Mouse (Mus musculus) lung, embryonic 15.5 days (tissue): Measurements from ENCODE around the gene Pmvk. TPM values are rescaled to one million over a fixed set of nuclear protein-coding genes. Genes with fewer than 3 reads are reported as not detected.

Experiments used
- ATAC-seq: fragments of 200-750 bp; cut with Nextera tagmentation; 2 replicates; pipeline ENCODE4 v1.8.0; 2017; ENCODE audit warnings: moderate number of reproducible peaks, borderline replicate concordance; ENCODE audit not compliant: low FRiP score, low TSS enrichment; ENCODE audit errors: extremely low read depth
- H3K27ac ChIP-seq: fragments of 300-500 bp; sonication (generic); 2 replicates; pipeline ENCODE4 v1.5.1; 2015; ENCODE audit warnings: moderate library complexity, mild to moderate bottlenecking, inconsistent platforms
- H3K27me3 ChIP-seq: fragments of 300-500 bp; sonication (generic); 2 replicates; pipeline ENCODE4 v1.6.1; 2015; ENCODE audit warnings: inconsistent platforms
- H3K36me3 ChIP-seq: fragments of 300-500 bp; sonication (generic); 2 replicates; pipeline ENCODE4 v1.6.1; 2015; ENCODE audit warnings: inconsistent platforms
- H3K4me1 ChIP-seq: fragments of 300-500 bp; sonication (generic); 2 replicates; pipeline ENCODE4 v1.6.1; 2015; ENCODE audit warnings: inconsistent platforms
- H3K4me2 ChIP-seq: fragments of 300-500 bp; sonication (generic); 2 replicates; pipeline ENCODE4 v1.6.1; 2015; ENCODE audit warnings: inconsistent platforms, mild to moderate bottlenecking, moderate library complexity
- H3K4me3 ChIP-seq: fragments of 300-500 bp; sonication (generic); 2 replicates; pipeline ENCODE4 v1.5.1; 2015; ENCODE audit warnings: mild to moderate bottlenecking, inconsistent platforms
- H3K9ac ChIP-seq: fragments of 300-500 bp; sonication (generic); 2 replicates; pipeline ENCODE4 v1.6.1; 2015; ENCODE audit warnings: inconsistent platforms
- H3K9me3 ChIP-seq: fragments of 300-500 bp; sonication (generic); 2 replicates; pipeline ENCODE4 v1.6.1; 2016; ENCODE audit warnings: inconsistent platforms
- WGBS: fragments of 180-500 bp; shearing (Covaris S2); methylation state at CpG from one replicate; pipeline ENCODE4 v1.1.7; 2015; 5-methylcytosine and 5-hydroxymethylcytosine counted together
- polyA plus RNA-seq: library from polyadenylated mRNA; unstranded; fragments of >200 nt; fragmentation: Nextera tagmentation; extraction: Ambion mirVana; gene quantifications from 2 replicates; pipeline ENCODE4 v1.2.1, GENCODE M21; 2015

The Pmvk gene
- polyA plus RNA-seq, 1 experiment from 2014 or later = 50.5 TPM

DNA sequence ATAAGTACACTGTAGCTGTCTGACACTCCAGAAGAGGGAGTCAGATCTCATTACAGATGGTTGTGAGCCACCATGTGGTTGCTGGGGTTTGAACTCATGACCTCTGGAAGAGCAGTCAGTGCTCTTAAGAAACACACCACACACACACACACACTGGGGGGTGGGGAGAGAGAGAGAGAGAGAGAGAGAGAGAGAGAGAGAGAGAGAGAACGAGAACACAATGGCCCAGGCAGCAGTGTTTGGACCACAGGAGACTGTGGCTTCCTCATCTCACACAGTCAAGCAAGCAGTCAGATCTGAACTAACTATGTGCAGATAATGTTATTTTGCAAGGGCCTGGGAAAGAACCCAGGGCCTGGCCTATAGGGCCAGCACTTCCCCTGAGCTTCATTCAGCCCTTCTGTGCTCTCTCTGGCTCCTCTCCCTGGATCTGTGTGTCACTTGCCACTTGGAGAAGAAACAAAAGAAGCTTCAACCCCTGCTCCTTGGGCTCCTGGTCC lies 1.5 kb downstream of the Pmvk start:
- H3K4me1 ChIP-seq = peaks cover 37% of the 10 kb centered on the region
- no peak for ATAC-seq
- 88% methylated on average over 1 of the region's 1 CpGs for WGBS
- H3K9me3 ChIP-seq = no peaks in the 10 kb centered on the region
- no peak overlapping the region for H3K4me2 ChIP-seq
- H3K27ac ChIP-seq = no peak overlapping the region
- no peak overlapping the region for H3K4me3 ChIP-seq
- no peaks in the 10 kb centered on the region for H3K36me3 ChIP-seq
- H3K27me3 ChIP-seq = no peaks in the 10 kb centered on the region
- no peak overlapping the region for H3K9ac ChIP-seq

DNA sequence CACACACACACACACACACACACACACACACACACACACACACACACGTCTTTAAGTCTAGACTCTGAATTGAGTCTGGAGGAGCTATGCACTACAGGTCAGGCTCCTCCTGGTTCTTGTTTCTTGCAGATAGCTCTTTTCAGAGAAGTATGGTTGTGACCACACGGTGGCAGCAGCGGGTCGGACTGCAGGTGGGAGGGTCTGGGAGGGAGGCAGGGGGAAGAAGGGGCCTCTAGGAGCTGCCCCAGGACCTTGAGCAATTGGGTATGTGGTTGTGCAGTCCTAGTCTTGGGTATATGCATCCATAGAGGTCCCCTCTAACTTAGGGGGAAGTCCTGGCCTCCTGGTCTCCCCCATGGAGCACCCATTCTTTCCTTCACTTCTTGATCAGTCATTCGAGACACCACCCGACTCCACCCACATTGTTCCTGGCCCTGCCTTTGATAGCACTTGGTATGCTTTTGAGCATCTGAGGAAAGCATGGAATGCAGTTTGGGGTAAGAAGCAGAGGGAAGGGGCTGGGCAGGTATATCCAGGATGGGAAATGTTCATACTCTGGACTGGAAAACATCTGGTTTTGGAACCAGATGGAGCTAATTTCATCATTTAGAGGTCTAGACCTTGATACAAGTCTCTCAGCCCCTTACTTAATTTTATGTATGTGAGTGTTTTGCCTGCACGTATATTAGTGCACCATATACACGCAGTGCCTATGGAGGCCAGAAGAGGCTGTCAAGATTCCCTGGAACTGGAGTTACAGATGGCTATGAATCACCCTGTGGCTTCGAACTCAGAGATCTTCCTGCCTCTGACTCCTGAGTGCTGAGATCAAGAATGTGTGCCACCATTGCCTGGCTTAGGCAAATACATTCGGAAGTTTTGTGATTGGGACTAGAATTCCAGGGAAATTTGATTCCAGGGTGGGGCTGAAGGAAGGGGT lies 2.7 kb downstream of the Pmvk start:
- H3K27me3 ChIP-seq = no peaks in the 10 kb centered on the region
- H3K4me1 ChIP-seq = peaks cover 26% of the 10 kb centered on the region
- no peaks in the 10 kb centered on the region for H3K9me3 ChIP-seq
- WGBS = 37% methylated on average over 10 of the region's 10 CpGs
- H3K4me3 ChIP-seq = no peak overlapping the region
- ATAC-seq = peak; percentile 17; the same call in 1 of the 2 replicates
- no peak overlapping the region for H3K4me2 ChIP-seq
- no peak overlapping the region for H3K9ac ChIP-seq
- no peak overlapping the region for H3K27ac ChIP-seq
- H3K36me3 ChIP-seq = no peaks in the 10 kb centered on the region

DNA sequence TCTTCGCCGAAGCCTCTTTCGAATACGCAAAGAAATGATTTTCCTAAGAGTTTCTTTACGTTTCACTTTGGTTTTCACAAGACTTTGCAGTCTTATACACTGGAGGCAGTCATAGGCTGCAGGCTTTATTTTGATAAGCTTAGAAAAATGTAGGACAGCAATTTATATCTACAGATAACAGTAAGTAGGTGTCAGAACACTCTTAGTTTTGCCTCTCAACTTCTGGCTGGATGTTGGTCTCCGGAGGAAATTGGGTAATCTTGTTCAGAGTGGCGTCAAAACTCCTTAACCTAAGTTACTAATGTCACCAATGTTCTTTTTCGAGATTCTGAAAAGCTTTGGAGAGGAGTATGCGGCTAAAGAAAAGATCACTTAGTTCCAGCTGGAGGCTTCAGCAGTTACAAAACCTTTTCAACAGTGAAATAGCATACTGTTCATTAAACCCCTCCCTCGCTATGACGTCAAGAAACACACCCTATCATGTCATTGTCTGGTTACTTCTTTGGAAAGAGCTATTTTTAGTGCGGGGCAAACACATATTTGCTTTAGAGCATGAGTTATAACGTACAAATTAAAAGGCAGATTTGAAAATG lies 4.1 kb downstream of the Pmvk start:
- Histone ChIP-seq H3K27me3 (no peaks in the 10 kb centered on the region), H3K4me3 (peak overlapping the region; percentile 57), H3K4me2 (peak overlapping the region; percentile 83), H3K9me3 (no peaks in the 10 kb centered on the region), H3K4me1 (peaks cover 23% of the 10 kb centered on the region), H3K9ac (no peak overlapping the region), H3K36me3 (no peaks in the 10 kb centered on the region), H3K27ac (peak overlapping the region; percentile 82)
- ATAC-seq = peak; percentile 56; the same call in 1 of the 2 replicates
- WGBS = 25% methylated on average over 13 of the region's 13 CpGs

DNA sequence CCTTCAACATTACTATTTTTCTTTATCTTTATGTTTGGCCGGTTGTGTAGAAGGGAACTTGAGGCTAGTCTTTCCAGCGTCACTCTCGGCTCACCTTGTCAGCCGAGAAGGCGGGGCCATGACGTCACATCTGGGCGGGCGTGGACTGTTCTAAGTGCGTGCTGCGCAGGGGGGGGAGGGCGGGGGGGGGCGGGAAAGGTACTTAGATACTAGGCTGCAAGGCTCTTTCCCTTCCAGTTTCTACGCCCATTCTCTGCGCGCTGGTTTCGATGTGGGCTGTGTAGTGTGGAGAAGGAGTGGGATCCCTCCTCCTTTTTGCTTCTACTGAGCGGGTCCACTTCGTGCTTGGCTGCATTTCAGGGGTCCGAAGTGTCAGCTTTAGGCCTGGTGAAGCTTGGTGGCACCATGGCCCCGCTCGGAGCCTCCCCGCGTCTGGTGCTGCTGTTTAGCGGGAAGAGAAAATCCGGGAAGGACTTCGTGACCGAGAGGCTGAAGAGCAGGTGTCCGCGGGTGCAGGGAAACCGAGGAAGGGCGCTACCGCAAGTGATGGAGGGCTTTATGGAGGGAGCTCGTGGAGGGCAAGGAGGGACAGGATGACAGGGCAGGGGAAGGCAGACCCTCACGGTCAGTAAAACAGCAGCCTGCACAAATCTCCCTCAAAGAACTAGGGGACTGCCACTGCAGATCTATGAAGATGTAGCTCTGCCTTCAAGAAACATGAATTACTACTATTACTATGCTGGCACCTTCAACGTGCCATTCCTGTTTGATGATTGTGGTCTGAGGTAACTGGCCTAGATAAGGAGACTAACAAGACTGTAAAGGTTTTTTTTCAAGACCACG lies 4.8 kb downstream of the Pmvk start:
- Histone ChIP-seq H3K4me1 (peaks cover 23% of the 10 kb centered on the region), H3K4me2 (peak overlapping the region; percentile 83), H3K4me3 (peak overlapping the region; percentile 57), H3K9ac (peak overlapping the region; percentile 60), H3K36me3 (no peaks in the 10 kb centered on the region), H3K27me3 (no peaks in the 10 kb centered on the region), H3K9me3 (no peaks in the 10 kb centered on the region), H3K27ac (peak overlapping the region; percentile 82)
- under 1% methylated on average over 34 of the region's 36 CpGs for WGBS
- ATAC-seq = peak; percentile 83

DNA sequence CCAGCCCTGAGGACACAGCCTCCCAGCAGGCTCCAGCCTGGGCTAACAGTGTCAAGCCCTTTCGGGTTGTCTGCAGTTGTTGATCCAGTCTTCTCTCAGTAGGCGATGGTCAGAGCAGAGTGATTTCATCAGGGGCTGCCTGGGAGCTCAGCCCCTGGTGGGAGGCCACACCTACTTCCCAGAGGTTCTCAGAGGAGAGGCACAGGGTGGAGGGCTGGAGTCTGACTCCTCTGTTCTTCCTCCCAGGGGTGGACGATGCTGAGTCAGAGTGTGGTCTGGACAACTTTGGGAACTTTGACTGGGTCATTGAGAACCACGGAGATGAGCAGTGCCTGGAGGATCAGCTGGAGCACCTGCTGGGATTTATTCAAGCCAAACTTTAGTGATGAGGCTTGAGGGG lies 13.9 kb downstream of the Pmvk start:
- no peak overlapping the region for H3K4me2 ChIP-seq
- peaks cover 13% of the 10 kb centered on the region for H3K36me3 ChIP-seq
- H3K9me3 ChIP-seq = no peaks in the 10 kb centered on the region
- no peak for ATAC-seq
- H3K4me3 ChIP-seq = no peak overlapping the region
- H3K4me1 ChIP-seq = 0 out of 2 replicates have a peak, but pooled peaks cover 3% of the 10 kb centered on the region
- H3K9ac ChIP-seq = no peak overlapping the region
- H3K27me3 ChIP-seq = no peaks in the 10 kb centered on the region
- no peak overlapping the region for H3K27ac ChIP-seq
- 48% methylated on average over 4 of the region's 4 CpGs for WGBS

DNA sequence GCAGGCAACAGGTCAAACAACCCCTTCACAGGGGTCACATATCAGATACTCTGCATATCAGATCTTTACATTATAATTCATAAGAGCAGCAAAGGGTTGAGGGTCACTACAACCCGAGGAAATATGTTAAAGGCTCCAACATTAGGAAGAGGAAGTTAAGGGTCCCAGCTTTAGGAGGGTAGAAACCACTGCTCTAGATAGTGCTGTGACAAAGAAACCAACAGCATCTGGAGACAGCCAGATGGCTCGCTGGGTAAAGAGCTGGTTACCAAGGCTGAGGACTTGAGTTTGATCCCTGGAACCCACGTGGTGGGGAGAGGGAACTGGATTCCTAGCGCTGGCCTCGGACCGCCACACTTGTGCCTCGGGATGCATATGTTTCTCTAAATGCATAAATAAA lies 17.9 kb downstream of the Pmvk start:
- Histone ChIP-seq H3K9me3 (no peaks in the 10 kb centered on the region), H3K9ac (no peak overlapping the region), H3K27me3 (no peaks in the 10 kb centered on the region), H3K4me1 (0 out of 2 replicates have a peak, but pooled peaks cover 3% of the 10 kb centered on the region), H3K27ac (no peak overlapping the region), H3K4me2 (no peak overlapping the region), H3K4me3 (no peak overlapping the region), H3K36me3 (peaks cover 13% of the 10 kb centered on the region)
- WGBS = 75% methylated on average over 7 of the region's 7 CpGs
- ATAC-seq = no peak

DNA sequence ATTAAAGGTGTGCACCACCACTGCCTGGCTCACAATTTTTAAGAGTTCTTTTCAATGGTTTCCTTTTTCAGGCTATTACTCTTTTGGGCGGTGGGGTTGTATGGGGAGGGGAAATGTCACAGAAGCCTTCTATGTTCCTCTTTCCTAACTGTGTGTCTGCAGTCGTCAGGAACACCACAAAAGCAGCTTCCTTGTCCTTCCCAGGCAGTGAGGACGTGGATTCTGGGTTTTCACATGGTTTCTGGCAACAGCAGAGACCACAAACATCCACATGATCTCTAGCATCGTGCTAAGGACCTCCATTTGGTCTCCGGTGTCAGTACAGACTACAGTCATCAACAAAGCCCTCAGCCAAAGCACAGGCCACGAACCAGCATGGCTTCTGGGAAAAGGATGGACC lies 19.5 kb downstream of the Pmvk start:
- Histone ChIP-seq H3K4me2 (no peak overlapping the region), H3K36me3 (no peaks in the 10 kb centered on the region), H3K4me1 (0 out of 2 replicates have a peak, but pooled peaks cover 3% of the 10 kb centered on the region), H3K9ac (no peak overlapping the region), H3K27ac (no peak overlapping the region), H3K27me3 (no peaks in the 10 kb centered on the region), H3K9me3 (no peaks in the 10 kb centered on the region), H3K4me3 (no peak overlapping the region)
- ATAC-seq = no peak
- WGBS = 62% methylated on average over 6 of the region's 6 CpGs

DNA sequence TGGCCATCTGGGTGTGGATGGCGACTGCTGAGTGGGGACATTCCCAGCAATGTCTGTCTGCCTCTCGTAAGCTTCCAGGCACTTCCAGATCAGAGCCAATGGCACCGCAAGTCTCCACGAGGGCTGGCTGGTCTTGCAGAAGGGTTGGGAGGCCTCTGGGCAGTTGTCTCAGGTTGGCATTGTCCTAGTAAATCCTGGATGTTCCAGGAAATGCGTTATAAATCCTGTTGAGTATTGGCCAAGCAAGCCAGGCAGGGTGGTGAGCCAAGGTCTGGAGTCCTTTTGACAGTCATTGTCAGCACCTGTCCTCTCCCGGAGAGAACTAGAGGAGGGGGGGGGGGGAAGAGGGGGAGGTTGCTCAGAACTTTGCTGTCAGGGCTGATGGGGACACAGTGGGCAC lies 24.7 kb downstream of the Pmvk start:
- Histone ChIP-seq H3K9me3 (no peaks in the 10 kb centered on the region), H3K4me3 (no peak overlapping the region), H3K4me1 (no peaks in the 10 kb centered on the region), H3K9ac (no peak overlapping the region), H3K4me2 (no peak overlapping the region), H3K27ac (no peak overlapping the region), H3K27me3 (no peaks in the 10 kb centered on the region), H3K36me3 (no peaks in the 10 kb centered on the region)
- WGBS = 67% methylated on average over 6 of the region's 6 CpGs
- ATAC-seq = no peak

DNA sequence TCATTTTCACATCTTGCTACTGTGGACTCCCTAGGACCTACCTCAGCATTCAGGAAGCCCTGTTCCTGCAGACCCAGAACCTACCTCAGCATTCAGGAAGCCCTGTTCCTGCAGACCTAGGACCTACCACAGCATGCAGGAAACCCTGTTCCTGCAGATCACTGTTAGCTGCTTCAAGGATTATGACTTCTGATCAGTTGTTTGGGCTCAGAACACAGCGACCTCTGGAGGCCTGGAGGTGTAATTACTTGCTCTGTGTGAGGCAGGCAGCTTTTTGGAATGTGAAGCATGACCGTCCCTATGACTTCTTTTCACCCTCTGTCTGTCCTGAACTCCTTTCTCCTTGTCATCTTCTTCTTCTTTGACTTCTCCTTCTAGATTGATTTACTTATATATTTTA lies 27.1 kb downstream of the Pmvk start:
- Histone ChIP-seq H3K27ac (no peak overlapping the region), H3K27me3 (0 out of 2 replicates have a peak, but pooled peaks cover 3% of the 10 kb centered on the region), H3K9ac (no peak overlapping the region), H3K9me3 (no peaks in the 10 kb centered on the region), H3K4me3 (no peak overlapping the region), H3K36me3 (no peaks in the 10 kb centered on the region), H3K4me1 (peaks cover 9% of the 10 kb centered on the region), H3K4me2 (no peak overlapping the region)
- no peak for ATAC-seq
- 43% methylated on average over 2 of the region's 2 CpGs for WGBS

DNA sequence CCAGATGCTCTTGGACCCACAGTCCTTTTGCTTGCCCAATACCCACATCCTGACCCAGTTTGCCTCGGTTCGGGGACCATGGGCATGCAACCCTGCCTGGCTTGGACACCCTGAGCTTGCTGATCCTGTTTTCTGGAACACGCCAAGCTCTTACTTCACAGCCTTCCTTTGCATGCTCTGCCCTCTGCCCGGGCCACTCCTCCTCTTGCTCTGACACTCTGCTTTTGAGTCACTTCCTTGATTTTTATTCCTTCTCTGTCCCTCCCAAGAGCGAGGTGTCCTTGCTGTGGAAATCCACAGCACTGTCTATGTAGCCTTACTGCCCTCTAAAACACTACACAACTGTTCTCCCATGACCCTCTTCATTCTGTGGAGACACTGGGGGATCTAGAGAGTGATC lies 27.9 kb downstream of the Pmvk start:
- no peak for ATAC-seq
- 79% methylated on average over 5 of the region's 5 CpGs for WGBS
- H3K9ac ChIP-seq = no peak overlapping the region
- 0 out of 2 replicates have a peak, but pooled peaks cover 3% of the 10 kb centered on the region for H3K27me3 ChIP-seq
- peaks cover 12% of the 10 kb centered on the region for H3K4me1 ChIP-seq
- H3K4me2 ChIP-seq = no peak overlapping the region
- H3K27ac ChIP-seq = no peak overlapping the region
- no peaks in the 10 kb centered on the region for H3K36me3 ChIP-seq
- no peaks in the 10 kb centered on the region for H3K9me3 ChIP-seq
- no peak overlapping the region for H3K4me3 ChIP-seq

DNA sequence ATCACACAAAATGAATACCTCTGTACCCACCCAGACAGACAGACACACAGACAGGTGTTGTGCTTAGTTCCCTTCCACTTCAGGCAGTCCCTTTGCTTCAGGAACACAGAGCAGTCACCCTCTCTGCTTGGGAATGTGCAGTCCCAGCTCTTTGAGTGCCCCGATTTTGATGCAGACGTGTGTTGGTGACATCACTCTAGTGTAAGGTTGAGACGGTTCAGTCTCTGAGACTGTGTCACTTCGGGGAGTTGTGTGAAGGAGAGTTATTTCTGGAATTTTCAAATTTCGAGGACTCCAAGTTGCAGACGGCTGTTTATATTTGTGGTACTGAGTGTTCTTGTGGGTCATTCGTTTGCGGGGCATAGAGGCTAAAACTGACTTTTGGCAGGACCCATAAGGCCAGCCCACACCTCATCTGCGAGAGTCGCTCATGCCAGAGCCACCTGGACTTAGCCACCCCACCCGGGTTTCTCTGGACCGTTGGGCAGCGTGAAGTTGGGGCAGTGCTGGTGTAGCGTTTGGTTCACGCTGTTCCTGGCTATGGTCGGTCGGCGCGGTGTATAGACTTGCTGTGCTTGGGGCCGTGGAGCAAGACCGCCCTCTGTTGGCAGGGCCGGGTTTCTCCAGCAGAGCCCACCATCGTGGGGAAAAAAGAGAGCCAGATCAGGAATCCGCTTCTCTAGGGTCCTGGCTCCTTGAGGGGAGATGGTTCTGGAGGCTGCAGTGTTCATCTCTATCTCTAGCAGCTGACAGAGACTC lies 30.6 kb downstream of the Pmvk start:
- 11% methylated on average over 24 of the region's 24 CpGs for WGBS
- peak; percentile 87 for ATAC-seq
- Histone ChIP-seq H3K27me3 (0 out of 2 replicates have a peak, but pooled peaks cover 3% of the 10 kb centered on the region), H3K27ac (no peak overlapping the region), H3K4me2 (peak overlapping the region; percentile 54), H3K4me3 (peak overlapping the region; percentile 16; the same call in 1 of the 2 replicates), H3K9ac (peak overlapping the region; percentile 24; the same call in 1 of the 2 replicates), H3K9me3 (no peaks in the 10 kb centered on the region), H3K4me1 (peaks cover 16% of the 10 kb centered on the region), H3K36me3 (no peaks in the 10 kb centered on the region)
